Mouse (Mus musculus) neural tube, embryonic 11.5 days (tissue): ENCODE results near the gene Hopx. TPM values are rescaled to one million over a fixed set of nuclear protein-coding genes. Genes with fewer than 3 reads are reported as not detected.
A peak's percentile ranks its signal among the peaks of the same experiment; 100 is the strongest.
"Not testable (repeated sequence)": the region's sequence is repeated elsewhere in the genome, so short reads cannot be mapped to it uniquely, and the experiment has no call there.

Experiments
- ATAC-seq: fragments of 200-750 bp; cut with Nextera tagmentation; 2 replicates; pipeline ENCODE4 v1.8.0; 2017; ENCODE audit warnings: moderate number of reproducible peaks, mild to moderate bottlenecking, moderate TSS enrichment, moderate library complexity; ENCODE audit not compliant: insufficient read depth, low FRiP score, low TSS enrichment
- DNase-seq: peaks from one replicate; pipeline ENCODE4 v3.0.0-alpha.2; 2015; ENCODE audit warnings: low spot score
- H3K27ac ChIP-seq: fragments of 300-500 bp; sonication (generic); 2 replicates; pipeline ENCODE4 v1.5.1; 2014; ENCODE audit warnings: low read depth, mild to moderate bottlenecking, low read length
- H3K27me3 ChIP-seq: fragments of 300-500 bp; sonication (generic); 2 replicates; pipeline ENCODE4 v1.6.1; 2014; ENCODE audit warnings: mild to moderate bottlenecking, low read length, mixed read lengths; ENCODE audit not compliant: control insufficient read depth, insufficient read depth
- H3K36me3 ChIP-seq: fragments of 300-500 bp; sonication (generic); 2 replicates; pipeline ENCODE4 v1.6.1; 2014; ENCODE audit warnings: mild to moderate bottlenecking, low read length, moderate library complexity, mixed read lengths; ENCODE audit not compliant: control insufficient read depth, insufficient read depth
- H3K4me1 ChIP-seq: fragments of 300-500 bp; sonication (generic); 2 replicates; pipeline ENCODE4 v1.6.1; 2014; ENCODE audit warnings: low read length, mixed read lengths; ENCODE audit not compliant: control insufficient read depth, insufficient read depth
- H3K4me2 ChIP-seq: fragments of 300-500 bp; sonication (generic); 2 replicates; pipeline ENCODE4 v1.6.1; 2014; ENCODE audit warnings: low read depth, mild to moderate bottlenecking, moderate library complexity
- H3K4me3 ChIP-seq: fragments of 300-500 bp; sonication (generic); 2 replicates; pipeline ENCODE4 v1.5.1; 2014; ENCODE audit warnings: low read depth, low read length
- H3K9ac ChIP-seq: fragments of 300-500 bp; sonication (generic); 2 replicates; pipeline ENCODE4 v1.6.1; 2014; ENCODE audit warnings: mild to moderate bottlenecking, low read length
- H3K9me3 ChIP-seq: fragments of 300-500 bp; sonication (generic); 2 replicates; pipeline ENCODE4 v1.6.1; 2016; ENCODE audit warnings: low read length; ENCODE audit not compliant: control insufficient read depth
- WGBS: fragments of 180-500 bp; shearing (Covaris S2); extraction: QIAGEN DNeasy Blood & Tissue Kit; methylation state at CpG from one replicate; pipeline ENCODE4 v1.1.7; 2014; 5-methylcytosine and 5-hydroxymethylcytosine counted together
- polyA plus RNA-seq: library from polyadenylated mRNA; unstranded; fragments of >200 nt; fragmentation: Nextera tagmentation; extraction: Ambion mirVana; gene quantifications from 2 replicates; pipeline ENCODE4 v1.2.1, GENCODE M21; 2014

The Hopx gene
- polyA plus RNA-seq, 1 experiment from 2014 or later: 1.6 TPM

- H3K27ac ChIP-seq: no peak overlapping the region
- no peaks in the 10 kb centered on the region for H3K36me3 ChIP-seq
- no peak overlapping the region for H3K9ac ChIP-seq
- H3K9me3 ChIP-seq: no peaks in the 10 kb centered on the region
- ATAC-seq (no peak), DNase-seq (no peak)
- H3K27me3 ChIP-seq: no peaks in the 10 kb centered on the region; the same call in 1 of the 2 replicates
- peaks cover 5% of the 10 kb centered on the region for H3K4me1 ChIP-seq
- H3K4me3 ChIP-seq: no peak overlapping the region
- H3K4me2 ChIP-seq: no peak overlapping the region
- WGBS: 66% methylated on average over 11 of the region's 11 CpGs
Measured at GRCm38 (mm10) chr5:77099317-77099996, 15.5 kb downstream of the Hopx start.

GRCm38 (mm10) chr5:77098874-77099273, 16.0 kb downstream of the Hopx start:
- Histone ChIP-seq H3K27me3 (peaks cover 2% of the 10 kb centered on the region; the same call in 1 of the 2 replicates), H3K9ac (no peak overlapping the region), H3K27ac (no peak overlapping the region), H3K4me2 (no peak overlapping the region), H3K4me1 (peaks cover 5% of the 10 kb centered on the region), H3K4me3 (no peak overlapping the region), H3K9me3 (no peaks in the 10 kb centered on the region), H3K36me3 (no peaks in the 10 kb centered on the region)
- no peak for DNase-seq
- WGBS: 74% methylated on average over 3 of the region's 3 CpGs
- ATAC-seq: no peak

- Histone ChIP-seq H3K9ac (no peak overlapping the region), H3K27me3 (peaks cover 2% of the 10 kb centered on the region; the same call in 1 of the 2 replicates), H3K27ac (no peak overlapping the region), H3K36me3 (no peaks in the 10 kb centered on the region), H3K4me2 (no peak overlapping the region), H3K9me3 (no peaks in the 10 kb centered on the region), H3K4me1 (peaks cover 4% of the 10 kb centered on the region; the same call in 1 of the 2 replicates), H3K4me3 (no peak overlapping the region)
- ATAC-seq (no peak), DNase-seq (no peak)
- 60% methylated on average over 6 of the region's 6 CpGs for WGBS
Measured at GRCm38 (mm10) chr5:77097686-77098085, 17.2 kb downstream of the Hopx start.

- not testable (repeated sequence) for DNase-seq, H3K9me3 ChIP-seq, H3K4me3 ChIP-seq, H3K4me2 ChIP-seq, H3K27ac ChIP-seq, H3K4me1 ChIP-seq, H3K36me3 ChIP-seq, H3K9ac ChIP-seq, H3K27me3 ChIP-seq, ATAC-seq
- 90% methylated on average over 3 of the region's 3 CpGs for WGBS
Measured at GRCm38 (mm10) chr5:77096194-77096593, 18.7 kb downstream of the Hopx start.

GRCm38 (mm10) chr5:77094510-77095491, 20.1 kb downstream of the Hopx start:
- DNase-seq: peak; percentile 69
- Histone ChIP-seq H3K4me1 (no peaks in the 10 kb centered on the region), H3K36me3 (no peaks in the 10 kb centered on the region), H3K4me3 (peak overlapping the region; percentile 56), H3K9ac (peak overlapping the region; percentile 61), H3K27me3 (peaks cover 2% of the 10 kb centered on the region; the same call in 1 of the 2 replicates), H3K9me3 (no peaks in the 10 kb centered on the region), H3K4me2 (peak overlapping the region; percentile 99), H3K27ac (no peak overlapping the region)
- WGBS: under 1% methylated on average over 63 of the region's 69 CpGs
- ATAC-seq: peak; percentile 79

- ATAC-seq: no peak
- WGBS: 40% methylated on average over 8 of the region's 8 CpGs
Measured at GRCm38 (mm10) chr5:77093961-77094360, 21.0 kb downstream of the Hopx start.

GRCm38 (mm10) chr5:77092531-77092930, 22.4 kb downstream of the Hopx start:
- Histone ChIP-seq H3K27me3 (peaks cover 2% of the 10 kb centered on the region; the same call in 1 of the 2 replicates), H3K9ac (no peak overlapping the region), H3K4me2 (no peak overlapping the region)

More at GRCm38 (mm10) chr5:77093961-77094360, 21.0 kb downstream of the Hopx start:
- DNase-seq: no peak
- Histone ChIP-seq H3K4me2 (peak overlapping the region; percentile 99), H3K4me3 (peak overlapping the region; percentile 56), H3K36me3 (no peaks in the 10 kb centered on the region), H3K27ac (no peak overlapping the region), H3K9ac (no peak overlapping the region), H3K4me1 (no peaks in the 10 kb centered on the region), H3K9me3 (no peaks in the 10 kb centered on the region), H3K27me3 (peaks cover 2% of the 10 kb centered on the region; the same call in 1 of the 2 replicates)

GRCm38 (mm10) chr5:77091923-77092322, 23.0 kb downstream of the Hopx start:
- no peak for DNase-seq
- no peaks in the 10 kb centered on the region for H3K9me3 ChIP-seq
- H3K4me1 ChIP-seq: no peaks in the 10 kb centered on the region
- ATAC-seq: no peak
- peaks cover 2% of the 10 kb centered on the region; the same call in 1 of the 2 replicates for H3K27me3 ChIP-seq
- H3K4me2 ChIP-seq: no peak overlapping the region
- no peak overlapping the region for H3K9ac ChIP-seq
- no peak overlapping the region for H3K27ac ChIP-seq
- 71% methylated on average over 3 of the region's 3 CpGs for WGBS
- H3K4me3 ChIP-seq: no peak overlapping the region
- no peaks in the 10 kb centered on the region for H3K36me3 ChIP-seq

More at GRCm38 (mm10) chr5:77092531-77092930, 22.4 kb downstream of the Hopx start:
- Histone ChIP-seq H3K4me1 (no peaks in the 10 kb centered on the region), H3K36me3 (no peaks in the 10 kb centered on the region), H3K27ac (no peak overlapping the region), H3K9me3 (no peaks in the 10 kb centered on the region), H3K4me3 (no peak overlapping the region)
- 82% methylated on average over 5 of the region's 5 CpGs for WGBS
- ATAC-seq (no peak), DNase-seq (no peak)
